Mouse (Mus musculus) thymus, adult 18-20 months (tissue): ENCODE data around the gene Cdipt.

Experiments
- DNase-seq, 2 experiments: peaks; one replicate each; pipeline ENCODE4 v3.0.0; 2022; ENCODE audit warnings: mixed read lengths in 2 of 2

The Cdipt gene

DNA sequence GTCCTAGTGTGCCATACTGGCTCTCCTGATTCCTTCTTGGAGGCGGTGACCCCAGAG is at the start of gene Cdipt:
TSS of gene Cdipt (plus strand) at position 22 of the 57 bp plus-strand sequence.
- DNase-seq = no peak

- no peak for DNase-seq
These were observed 49.4 kb upstream of the Cdipt start for GRCm38 (mm10) chr7:126926299-126926698.

- DNase-seq = peak; percentile 86
These were observed 47.2 kb upstream of the Cdipt start, which contains the start of gene Kctd13 for GRCm38 (mm10) chr7:126928384-126929037. Kctd13 (plus strand) TSS chr7:126928879.

DNA sequence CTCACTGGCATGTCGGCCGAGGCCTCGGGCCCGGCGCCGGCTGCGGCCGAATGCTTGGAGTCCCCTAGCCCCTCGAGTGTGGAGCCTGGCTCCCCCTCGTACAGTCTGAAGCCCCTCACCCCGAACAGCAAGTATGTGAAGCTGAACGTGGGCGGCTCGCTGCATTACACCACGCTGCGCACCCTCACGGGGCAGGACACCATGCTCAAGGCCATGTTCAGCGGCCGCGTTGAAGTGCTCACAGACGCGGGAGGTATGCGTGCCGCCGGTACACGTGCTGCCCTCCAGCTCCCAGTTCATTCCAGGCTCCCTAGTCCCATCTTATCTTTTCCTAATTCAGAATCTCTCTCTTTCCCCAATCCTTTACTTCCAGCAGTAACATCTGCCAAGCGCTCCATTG is 46.7 kb upstream of the Cdipt start:
- DNase-seq = no peak

- DNase-seq = no peak
These were observed 43.1 kb upstream of the Cdipt start for GRCm38 (mm10) chr7:126932652-126933051.

- no peak for DNase-seq
These were observed 34.5 kb upstream of the Cdipt start for GRCm38 (mm10) chr7:126941171-126941570.

GRCm38 (mm10) chr7:126941801-126942200 is 33.9 kb upstream of the Cdipt start:
- no peak for DNase-seq

GRCm38 (mm10) chr7:126946530-126946929 is 29.2 kb upstream of the Cdipt start:
- no peak for DNase-seq

- no peak for DNase-seq
These were observed 27.1 kb upstream of the Cdipt start for GRCm38 (mm10) chr7:126948626-126949025.

DNA sequence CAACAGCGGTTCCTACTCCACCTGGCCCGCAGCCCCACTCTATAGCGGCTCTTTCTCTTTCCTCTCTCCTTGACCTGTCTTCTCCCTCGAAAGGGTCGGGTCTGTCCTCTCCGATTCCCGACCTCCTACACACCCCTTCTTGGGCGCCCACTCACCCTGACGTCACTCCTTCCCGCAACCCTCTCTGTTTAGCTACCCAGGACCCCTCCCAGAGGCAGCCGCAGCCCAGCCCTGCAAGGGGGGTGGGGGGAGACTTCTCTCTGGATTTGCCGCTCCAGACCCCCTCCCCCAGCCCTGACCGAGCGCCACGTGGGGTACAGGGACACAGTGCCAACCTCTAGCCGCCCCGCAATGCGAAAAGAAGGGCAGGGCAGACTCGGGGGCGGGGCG is 26.3 kb upstream of the Cdipt start, which contains the start of gene Asphd1:
TSS of gene Asphd1 (minus strand) at position 180 of the 390 bp plus-strand sequence.
- no peak for DNase-seq

DNA sequence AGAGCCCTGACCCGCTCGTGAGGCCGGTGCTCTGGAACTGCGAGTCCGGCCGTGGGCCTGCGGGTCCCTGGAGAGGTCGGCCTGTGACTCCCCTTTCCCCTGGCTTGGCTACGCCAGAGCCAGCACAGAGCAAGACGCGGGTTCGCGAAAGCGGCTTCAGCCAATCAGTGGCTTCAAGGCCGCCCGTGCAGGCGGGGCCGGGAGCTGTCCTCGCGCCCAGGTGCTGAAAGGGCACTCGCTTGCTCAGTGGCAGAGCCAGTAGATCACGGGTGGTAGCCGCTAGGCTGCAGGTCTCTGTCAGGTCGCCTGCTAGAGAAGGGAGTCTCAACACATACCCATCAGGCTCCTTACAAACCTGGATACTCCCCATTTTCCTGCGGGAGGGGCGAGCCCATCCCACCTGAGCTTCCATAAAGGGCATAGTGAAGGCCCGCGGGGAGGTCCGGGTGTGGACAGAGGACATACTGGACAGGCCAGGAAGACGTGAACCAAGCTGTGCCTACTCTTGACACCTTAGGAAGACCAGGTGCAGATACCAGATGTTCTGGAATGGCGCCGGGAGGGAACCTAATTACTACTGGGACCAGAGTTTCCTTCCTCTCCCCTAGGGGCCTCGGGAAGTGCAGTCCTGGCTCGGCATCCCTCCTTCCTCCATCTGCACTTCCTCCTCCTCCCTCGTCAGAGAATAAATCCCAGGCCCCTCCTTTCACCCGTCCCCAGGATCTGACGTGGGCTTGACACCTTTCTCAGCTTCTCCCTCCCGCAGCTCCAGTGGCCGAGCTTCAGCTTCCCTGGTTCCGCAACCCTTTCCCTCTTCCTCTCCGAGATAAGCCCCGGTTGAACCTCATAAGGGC is 25.7 kb upstream of the Cdipt start, which contains the start of gene Sez6l2:
TSS of gene Sez6l2 (plus strand) at position 771 of the 854 bp plus-strand sequence.
- peak; percentile 73 to 78 for DNase-seq

DNA sequence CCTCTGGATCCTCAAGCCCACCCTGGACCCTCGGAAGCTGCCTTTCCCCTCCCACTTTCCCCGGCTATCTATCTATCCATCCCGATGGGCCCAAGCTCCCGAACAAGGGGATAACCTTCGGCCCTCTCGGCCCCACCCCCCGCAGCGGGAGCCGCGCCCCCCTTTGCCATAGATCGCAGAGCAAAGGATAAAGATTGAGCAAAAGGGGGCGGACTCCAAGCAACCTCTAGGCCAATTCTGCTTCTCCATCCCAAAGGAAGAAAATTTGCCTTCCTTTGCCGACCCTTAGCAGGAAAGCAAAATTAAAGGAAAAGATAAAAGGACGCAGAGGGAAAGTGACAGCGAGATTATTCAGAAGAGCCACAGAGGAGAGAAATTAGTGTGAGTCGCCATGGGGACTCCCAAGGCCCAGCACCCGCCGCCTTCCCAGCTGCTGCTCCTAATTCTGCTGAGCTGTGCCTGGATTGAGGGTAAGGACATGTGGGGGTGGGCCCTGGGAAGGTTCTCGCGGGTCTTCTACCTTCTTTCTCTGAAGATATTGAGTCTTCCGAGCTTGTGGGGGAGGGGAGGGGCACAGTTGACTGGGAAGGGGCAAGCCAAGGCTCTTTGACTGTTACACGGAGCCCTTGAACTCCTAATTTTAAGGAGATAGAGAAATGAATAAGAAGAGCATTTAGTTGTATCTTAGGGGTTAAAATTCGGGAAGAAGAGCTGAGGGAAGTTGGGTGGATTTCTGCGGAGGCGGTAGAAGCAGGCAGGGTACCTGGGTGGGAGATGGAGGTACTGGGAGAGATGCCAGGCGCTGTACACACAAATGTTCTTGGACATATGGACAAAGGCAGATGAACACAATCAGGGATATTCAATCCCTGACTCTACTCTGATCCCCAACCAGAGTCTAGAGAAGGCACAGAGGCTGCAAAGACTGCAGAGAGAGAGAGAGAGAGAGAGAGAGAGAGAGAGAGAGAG is 24.8 kb upstream of the Cdipt start:
- no peak for DNase-seq

DNA sequence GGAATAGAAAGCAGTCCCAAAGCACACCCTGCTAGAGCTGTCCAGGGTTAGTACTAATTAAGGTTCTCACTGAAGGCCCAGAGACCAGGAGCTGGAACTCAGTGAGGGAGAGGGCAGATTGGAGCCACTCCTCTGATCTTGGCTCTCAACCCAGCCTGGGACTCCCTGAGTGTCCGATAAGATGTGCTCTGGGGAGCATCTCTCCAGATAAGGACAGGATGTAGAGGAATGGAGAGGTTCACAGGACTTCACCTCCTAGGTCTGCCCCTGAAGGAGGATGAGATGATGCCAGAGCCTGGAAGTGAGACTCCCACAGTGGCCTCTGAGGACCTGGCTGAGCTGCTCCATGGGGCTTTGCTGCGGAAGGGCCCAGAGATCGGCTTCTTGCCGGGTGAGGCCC is 24.0 kb upstream of the Cdipt start:
- DNase-seq = no peak

GRCm38 (mm10) chr7:126952646-126953045 is 23.1 kb upstream of the Cdipt start:
- no peak for DNase-seq

DNA sequence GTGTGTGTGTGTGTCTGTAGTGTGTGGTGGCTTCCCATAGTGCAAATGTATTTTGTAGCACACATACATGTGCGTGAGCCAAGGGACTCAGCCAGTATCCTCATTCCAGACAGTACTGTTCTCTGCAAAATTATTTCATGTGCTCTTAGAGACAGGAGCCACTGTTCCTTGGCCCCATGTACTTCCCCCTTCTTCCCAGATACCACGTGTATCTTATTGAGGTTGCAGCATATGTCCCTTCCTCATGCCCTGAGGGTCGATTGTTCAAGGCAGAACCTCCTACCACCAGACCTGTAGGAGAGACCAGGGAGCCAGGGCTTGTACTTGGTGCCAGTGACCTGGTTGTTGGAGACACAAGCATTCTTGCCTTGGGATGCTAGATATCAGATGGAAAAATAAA is 20.6 kb upstream of the Cdipt start:
- no peak for DNase-seq

DNA sequence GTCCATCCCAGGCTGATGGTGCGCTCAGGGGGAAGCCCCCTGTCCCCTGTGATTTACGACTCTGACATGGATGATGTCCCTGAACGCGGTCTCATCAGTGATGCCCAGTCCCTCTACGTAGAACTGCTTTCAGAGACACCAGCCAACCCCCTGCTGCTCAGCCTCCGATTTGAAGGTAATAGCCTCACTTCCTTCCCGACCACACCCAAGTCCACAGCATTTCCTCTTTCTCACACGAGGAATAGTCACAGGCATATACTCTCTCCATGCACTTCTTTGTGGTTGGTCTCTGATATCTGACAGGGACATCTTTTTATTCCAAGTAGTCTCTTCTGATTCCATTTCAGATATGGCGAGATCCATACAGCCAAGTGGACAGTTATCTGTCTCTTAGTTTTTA is 15.9 kb upstream of the Cdipt start:
- no peak for DNase-seq

DNA sequence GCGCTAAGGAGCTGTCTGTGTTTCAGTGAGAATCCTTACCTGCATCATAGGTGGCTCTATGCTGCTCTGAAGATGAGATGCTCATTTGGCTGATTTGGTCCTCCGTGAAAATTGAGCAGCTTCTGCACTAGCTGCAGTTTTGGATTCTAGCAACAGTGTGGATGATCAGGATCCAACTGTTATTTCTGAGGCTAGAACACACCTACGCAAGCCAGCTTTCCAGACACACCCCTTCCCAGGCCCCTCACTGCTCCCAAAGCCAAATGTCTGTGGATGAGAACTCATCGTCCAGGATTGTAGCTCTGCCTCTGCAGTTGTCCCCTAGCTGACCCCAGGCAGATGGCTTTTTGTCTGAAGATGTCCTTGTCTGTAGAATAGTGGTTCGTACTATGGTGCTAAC is 14.6 kb upstream of the Cdipt start:
- no peak for DNase-seq

DNA sequence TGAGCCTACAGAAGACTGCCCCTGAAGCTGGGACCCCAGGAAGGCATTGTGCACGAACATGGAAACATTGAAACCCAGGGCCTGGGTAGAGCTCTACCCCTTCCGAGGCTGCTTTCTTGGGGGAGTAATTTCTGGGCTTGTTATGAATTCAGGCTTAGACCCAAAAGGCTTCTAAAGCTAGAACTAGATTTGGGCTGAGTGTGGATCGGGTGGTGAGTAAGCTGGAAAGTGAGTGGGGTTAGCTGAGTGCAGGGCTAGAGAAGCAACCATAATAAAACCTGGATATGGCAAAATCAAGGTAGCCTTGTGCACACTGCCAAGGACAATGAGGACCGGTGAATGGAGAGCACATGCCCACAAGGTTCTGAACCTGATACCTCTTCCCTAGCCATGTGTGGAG is 13.7 kb upstream of the Cdipt start:
- no peak for DNase-seq

GRCm38 (mm10) chr7:126963548-126964286 is 12.0 kb upstream of the Cdipt start:
- no peak for DNase-seq

- DNase-seq = no peak
These were observed 10.1 kb upstream of the Cdipt start for GRCm38 (mm10) chr7:126965568-126965967.

GRCm38 (mm10) chr7:126967361-126967760 is 8.4 kb upstream of the Cdipt start:
- no peak for DNase-seq

- DNase-seq = peak in 1 of 2 experiments; percentile 28
These were observed 221 bp upstream of the Cdipt start for GRCm38 (mm10) chr7:126975493-126975892.
